Mouse (Mus musculus): ENCODE measurements around the gene Stard10.

GRCm38 (mm10) chr7:101313033-101313432 lies 3.9 kb upstream of the Stard10 start:
- no peak for TF ChIP-seq POLR2A (IDR thresholded peaks at IDR 0.05; ENCODE audit: extremely low read depth, insufficient read depth, low read length)
- no peak for TF ChIP-seq CTCF (IDR thresholded peaks at IDR 0.05; ENCODE audit: low read depth, low read length)

Measured in liver, adult 2 months (tissue).